Mouse (Mus musculus) erythroblast, embryonic 14.5 days (primary cell): ENCODE measurements around the gene Ostf1.

Experiments used
- GATA1 ChIP-seq: IDR thresholded peaks from 2 replicates; pipeline ENCODE4 v1.6.1; 2012; ENCODE audit warnings: low read length, inconsistent platforms, mixed read lengths
- TAL1 ChIP-seq: IDR thresholded peaks from 3 replicates; pipeline ENCODE4 v1.6.1; 2012; ENCODE audit warnings: low read length, inconsistent platforms, mixed read lengths

- no peak for TF ChIP-seq GATA1
- no peak for TF ChIP-seq TAL1
Measured at GRCm38 (mm10) chr19:18638949-18639348, 7.3 kb upstream of the Ostf1 start.
